Mouse (Mus musculus): ENCODE measurements around the gene Cers5. TPM values are rescaled to one million over a fixed set of nuclear protein-coding genes. Genes with fewer than 3 reads are reported as not detected.
"Not testable (repeated sequence)": the region's sequence is repeated elsewhere in the genome, so short reads cannot be mapped to it uniquely, and the experiment has no call there.

Gene Cers5
- polyA plus RNA-seq, 1 experiment from 2014 or later = 30.6 TPM

DNA sequence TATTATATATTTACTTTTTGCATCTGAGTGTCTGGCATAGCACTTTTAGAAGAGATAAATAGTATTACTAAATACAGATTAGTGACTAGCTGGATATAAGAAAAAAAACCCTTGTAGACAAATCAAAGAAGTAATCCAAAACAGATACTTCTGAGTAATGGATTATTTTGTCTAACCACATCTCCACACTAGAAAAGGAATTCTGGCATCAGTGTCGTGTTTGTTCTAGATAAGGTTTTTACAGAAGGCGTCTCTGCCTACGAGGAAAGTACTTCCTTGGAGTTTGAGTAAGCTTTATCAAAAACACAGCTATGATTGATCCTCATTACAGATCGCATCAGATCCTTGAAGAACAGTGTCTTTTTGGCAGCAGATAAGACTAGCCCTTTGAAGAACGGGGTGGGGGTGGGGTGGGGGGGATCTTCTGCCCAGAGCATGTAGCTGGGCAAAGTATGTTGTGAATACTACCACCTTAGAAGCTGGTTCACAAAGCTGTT is 1.6 kb downstream of the Cers5 start:
- 37% methylated on average over 5 of the region's 5 CpGs for WGBS (ENCODE audit: missing documents)

DNA sequence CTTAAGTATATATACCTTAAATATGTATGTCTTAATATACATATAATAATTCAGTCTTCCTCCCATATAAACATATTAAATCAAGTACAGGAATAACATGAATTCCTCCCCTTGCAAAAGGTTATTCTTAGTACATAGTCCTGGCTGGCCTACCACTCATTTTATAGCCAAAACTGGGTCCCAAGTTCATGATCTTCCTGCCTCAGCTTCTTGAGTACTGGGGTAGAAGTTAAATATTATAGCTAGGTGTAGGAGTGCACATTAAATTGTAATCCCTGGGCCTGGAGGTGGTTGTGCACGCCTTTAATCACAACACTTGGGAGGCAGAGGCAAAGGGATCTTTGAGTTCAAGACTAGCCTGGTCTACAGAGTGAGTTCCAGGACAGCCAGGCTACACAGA is 3.9 kb downstream of the Cers5 start:
- no peak overlapping the region for H3K4me3 ChIP-seq (ENCODE audit: inconsistent target)
- H3K79me2 ChIP-seq (ENCODE audit: inconsistent target) = peaks cover 74% of the 10 kb centered on the region
- no peak overlapping the region for H3K27ac ChIP-seq
- WGBS (ENCODE audit: missing documents) = 89% methylated on average over 1 of the region's 1 CpGs
- no peaks in the 10 kb centered on the region for H3K36me3 ChIP-seq (ENCODE audit: inconsistent target)

More for the DNA sequence above, 1.6 kb downstream of the Cers5 start:
- H3K36me3 ChIP-seq (ENCODE audit: inconsistent target) = no peaks in the 10 kb centered on the region
- peaks cover 51% of the 10 kb centered on the region for H3K79me2 ChIP-seq (ENCODE audit: inconsistent target)
- peak overlapping the region; percentile 67 for H3K4me3 ChIP-seq (ENCODE audit: inconsistent target)
- H3K27ac ChIP-seq = peak overlapping the region; percentile 62; the same call in 1 of the 2 replicates

GRCm38 (mm10) chr15:99767467-99767866 is 5.2 kb downstream of the Cers5 start:
- peaks cover 87% of the 10 kb centered on the region for H3K79me2 ChIP-seq (ENCODE audit: inconsistent target)
- WGBS (ENCODE audit: missing documents) = 89% methylated on average over 4 of the region's 4 CpGs
- H3K36me3 ChIP-seq (ENCODE audit: inconsistent target) = no peaks in the 10 kb centered on the region

DNA sequence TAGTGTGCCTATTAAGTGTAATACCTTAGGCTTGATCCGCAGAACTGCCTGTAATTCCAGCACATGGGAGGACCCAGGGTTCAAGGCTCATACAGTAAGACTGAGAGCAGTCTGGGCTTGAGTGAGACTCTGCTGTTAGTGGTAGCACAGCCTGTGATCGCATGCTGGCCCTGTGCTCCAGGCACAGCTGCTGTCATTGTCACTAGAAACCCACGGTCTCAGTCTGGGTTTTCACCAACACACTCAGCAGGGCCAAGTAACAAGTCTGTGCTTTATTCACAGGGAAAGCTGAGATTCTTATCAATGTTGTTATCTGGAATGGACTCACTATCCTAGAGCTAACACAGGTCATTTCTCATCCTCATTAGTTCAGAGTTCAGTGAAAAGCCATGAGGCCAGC is 18.5 kb downstream of the Cers5 start:
- no peak overlapping the region for H3K27ac ChIP-seq
- peaks cover 73% of the 10 kb centered on the region for H3K79me2 ChIP-seq (ENCODE audit: inconsistent target)
- no peaks in the 10 kb centered on the region for H3K36me3 ChIP-seq (ENCODE audit: inconsistent target)
- H3K4me3 ChIP-seq (ENCODE audit: inconsistent target) = no peak overlapping the region
- 94% methylated on average over 3 of the region's 3 CpGs for WGBS (ENCODE audit: missing documents)

More at GRCm38 (mm10) chr15:99767467-99767866, 5.2 kb downstream of the Cers5 start:
- Histone ChIP-seq H3K27ac (no peak overlapping the region), H3K4me3 (ENCODE audit: inconsistent target) (no peak overlapping the region)

DNA sequence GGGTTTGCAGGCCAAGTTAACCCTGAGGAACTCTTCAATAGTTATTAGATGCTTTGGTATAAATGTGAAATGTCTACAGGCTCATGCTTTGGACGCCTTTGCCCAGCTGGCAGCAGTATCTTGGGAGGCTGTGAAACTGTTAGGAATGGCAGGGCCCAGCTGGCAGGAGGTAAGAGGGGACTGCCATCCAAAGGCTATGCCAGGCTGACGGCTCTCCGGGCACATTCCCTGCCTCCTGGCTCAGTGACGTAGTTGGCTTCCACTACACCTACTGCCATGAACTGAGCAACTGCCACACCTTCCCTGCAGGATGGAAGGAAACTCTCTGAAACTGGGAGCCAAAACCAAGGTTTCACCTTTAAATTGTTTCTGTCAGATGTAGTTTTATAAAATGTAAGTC is 32.5 kb downstream of the Cers5 start:
- 85% methylated on average over 4 of the region's 4 CpGs for WGBS (ENCODE audit: missing documents)
- Histone ChIP-seq H3K4me3 (ENCODE audit: inconsistent target) (no peak overlapping the region), H3K79me2 (ENCODE audit: inconsistent target) (no peaks in the 10 kb centered on the region), H3K27ac (no peak overlapping the region), H3K36me3 (ENCODE audit: inconsistent target) (peaks cover 41% of the 10 kb centered on the region)

DNA sequence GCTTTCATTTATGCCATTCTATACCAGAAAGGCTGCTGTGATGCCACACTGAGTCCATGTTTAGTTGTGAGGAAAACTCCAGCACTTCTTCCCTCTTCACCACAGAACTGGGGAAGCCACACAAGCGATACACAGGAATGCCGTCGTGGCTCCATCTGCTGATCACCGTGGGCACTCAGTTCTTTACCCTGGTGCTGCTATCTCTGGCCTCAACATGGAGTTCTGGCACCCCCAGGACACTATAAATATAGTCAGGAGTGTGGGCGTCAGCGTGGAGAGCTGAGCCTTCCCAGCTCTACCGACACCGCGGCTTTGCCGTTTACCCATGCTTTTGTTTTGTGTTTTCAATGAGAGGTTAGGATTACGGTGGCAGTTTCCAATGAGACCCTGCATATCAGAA is 36.0 kb downstream of the Cers5 start:
- Histone ChIP-seq H3K27ac (no peak overlapping the region), H3K4me3 (ENCODE audit: inconsistent target) (no peak overlapping the region), H3K36me3 (ENCODE audit: inconsistent target) (peaks cover 51% of the 10 kb centered on the region), H3K79me2 (ENCODE audit: inconsistent target) (no peaks in the 10 kb centered on the region)
- WGBS (ENCODE audit: missing documents) = 94% methylated on average over 11 of the region's 11 CpGs

GRCm38 (mm10) chr15:99735631-99736030 is 37.1 kb downstream of the Cers5 start:
- H3K4me3 ChIP-seq (ENCODE audit: inconsistent target) = no peak overlapping the region
- H3K27ac ChIP-seq = no peak overlapping the region
- 92% methylated on average over 2 of the region's 2 CpGs for WGBS (ENCODE audit: missing documents)
- peaks cover 40% of the 10 kb centered on the region for H3K36me3 ChIP-seq (ENCODE audit: inconsistent target)
- no peaks in the 10 kb centered on the region for H3K79me2 ChIP-seq (ENCODE audit: inconsistent target)

DNA sequence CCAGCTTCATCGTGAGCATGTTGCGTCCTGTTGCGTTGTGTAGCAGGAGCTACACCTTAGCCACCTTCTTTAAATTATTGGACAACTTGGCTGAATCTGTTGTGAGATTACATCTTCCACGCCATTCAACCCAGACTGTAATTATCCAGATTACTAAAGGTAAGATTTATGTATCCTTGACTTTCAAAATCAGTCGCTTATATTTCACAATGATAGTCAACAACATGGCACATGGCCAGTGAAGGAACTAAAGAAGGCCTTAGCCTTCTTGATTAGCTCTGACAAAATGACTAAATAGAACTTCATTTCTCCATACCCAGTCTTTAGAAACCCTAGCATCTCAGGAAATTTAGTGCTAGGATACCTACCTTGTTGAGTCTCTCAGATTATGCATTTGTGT is 39.5 kb downstream of the Cers5 start:
- Histone ChIP-seq H3K27ac (no peak overlapping the region), H3K36me3 (ENCODE audit: inconsistent target) (peaks cover 30% of the 10 kb centered on the region; the same call in 1 of the 2 replicates), H3K79me2 (ENCODE audit: inconsistent target) (peaks cover 8% of the 10 kb centered on the region; the same call in 1 of the 2 replicates), H3K4me3 (ENCODE audit: inconsistent target) (no peak overlapping the region)
- 86% methylated on average over 5 of the region's 5 CpGs for WGBS (ENCODE audit: missing documents)

GRCm38 (mm10) chr15:99731678-99732077 is 41.0 kb downstream of the Cers5 start:
- Histone ChIP-seq H3K36me3 (ENCODE audit: inconsistent target) (peaks cover 39% of the 10 kb centered on the region), H3K79me2 (ENCODE audit: inconsistent target) (peaks cover 23% of the 10 kb centered on the region), H3K27ac (no peak overlapping the region), H3K4me3 (ENCODE audit: inconsistent target) (no peak overlapping the region)
- WGBS (ENCODE audit: missing documents) = 93% methylated on average over 3 of the region's 3 CpGs

DNA sequence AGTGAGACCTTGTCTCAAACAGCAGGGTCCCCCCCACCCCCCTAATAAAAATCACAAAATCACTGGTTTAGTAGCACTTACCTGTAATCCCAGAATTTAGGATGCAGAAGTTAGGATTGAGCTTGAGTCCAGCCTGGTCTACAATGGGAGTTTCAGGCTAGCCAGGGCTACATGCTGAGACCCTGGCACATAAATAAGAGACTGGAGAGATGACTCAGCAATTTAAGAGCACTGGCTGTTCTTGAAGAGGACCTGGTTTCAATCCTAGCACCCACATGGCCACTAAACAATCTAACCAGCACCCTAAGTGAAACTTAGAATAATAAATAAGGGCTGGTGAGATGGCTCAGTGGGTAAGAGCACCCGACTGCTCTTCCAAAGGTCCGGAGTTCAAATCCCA is 41.5 kb downstream of the Cers5 start:
- no peak overlapping the region for H3K4me3 ChIP-seq (ENCODE audit: inconsistent target)
- no CpG with 5 or more reads among the region's 2 CpGs for WGBS (ENCODE audit: missing documents)
- no peak overlapping the region for H3K27ac ChIP-seq
- H3K36me3 ChIP-seq (ENCODE audit: inconsistent target) = peaks cover 39% of the 10 kb centered on the region
- H3K79me2 ChIP-seq (ENCODE audit: inconsistent target) = peaks cover 28% of the 10 kb centered on the region

DNA sequence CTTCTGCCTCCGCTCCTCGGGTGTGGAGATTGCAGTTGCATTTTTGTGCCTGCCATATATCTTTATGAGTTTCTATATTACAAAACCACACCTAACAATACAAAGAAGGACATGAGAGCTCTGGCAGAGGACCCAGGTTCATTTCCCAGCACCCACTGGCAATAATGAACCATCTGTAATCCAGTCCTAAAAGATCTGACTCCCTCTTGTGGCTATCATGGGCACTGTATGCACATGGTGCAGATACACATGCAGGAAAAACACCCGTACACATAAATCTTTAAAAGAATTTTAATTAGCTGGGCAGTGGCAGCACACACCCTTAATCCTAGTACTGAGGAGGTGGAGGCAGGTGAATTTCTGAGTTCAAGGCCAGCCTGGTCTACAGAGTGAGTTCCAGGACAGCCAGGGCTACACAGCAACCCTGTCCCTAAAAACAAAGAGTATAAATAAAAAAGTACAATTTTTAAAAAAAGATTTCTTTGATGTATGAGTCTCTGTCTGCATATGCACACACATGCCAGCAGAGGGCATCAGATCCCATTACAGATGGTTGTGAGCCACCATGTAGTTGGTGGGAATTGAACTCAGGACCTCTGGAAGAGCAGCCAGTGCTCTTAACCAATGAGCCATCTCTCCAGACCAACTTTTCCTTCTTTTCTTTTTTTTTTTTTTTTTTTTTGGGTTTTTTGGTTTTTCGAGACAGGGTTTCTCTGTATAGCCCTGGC is 43.5 kb downstream of the Cers5 start:
- Histone ChIP-seq H3K27ac (no peak overlapping the region), H3K36me3 (ENCODE audit: inconsistent target) (peaks cover 25% of the 10 kb centered on the region), H3K79me2 (ENCODE audit: inconsistent target) (peaks cover 32% of the 10 kb centered on the region), H3K4me3 (ENCODE audit: inconsistent target) (no peak overlapping the region)
- 90% methylated on average over 3 of the region's 4 CpGs for WGBS (ENCODE audit: missing documents)

GRCm38 (mm10) chr15:99728211-99728610 is 44.5 kb downstream of the Cers5 start:
- Histone ChIP-seq H3K4me3 (ENCODE audit: inconsistent target) (no peak overlapping the region), H3K27ac (no peak overlapping the region), H3K36me3 (ENCODE audit: inconsistent target) (peaks cover 24% of the 10 kb centered on the region), H3K79me2 (ENCODE audit: inconsistent target) (peaks cover 32% of the 10 kb centered on the region)
- 94% methylated on average over 5 of the region's 5 CpGs for WGBS (ENCODE audit: missing documents)

DNA sequence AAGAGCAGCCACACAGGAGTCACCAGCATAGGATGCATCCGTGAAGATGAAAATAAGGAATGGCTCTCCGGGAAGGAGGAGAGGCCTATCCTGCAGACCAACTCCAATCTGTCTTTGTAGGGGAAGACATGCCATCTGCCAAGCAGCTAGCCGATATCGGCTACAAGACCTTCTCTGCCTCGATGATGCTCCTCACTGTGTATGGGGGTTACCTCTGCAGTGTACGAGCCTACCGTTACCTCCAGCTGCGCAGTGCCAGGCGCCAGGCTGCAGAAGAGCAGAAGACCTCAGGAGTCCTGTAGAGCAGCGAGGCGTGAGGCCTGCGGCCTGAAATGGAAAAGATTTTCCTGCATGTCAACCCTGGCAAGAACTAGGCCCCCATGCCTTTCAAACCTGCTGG is 45.2 kb downstream of the Cers5 start:
- Histone ChIP-seq H3K79me2 (ENCODE audit: inconsistent target) (peaks cover 32% of the 10 kb centered on the region), H3K4me3 (ENCODE audit: inconsistent target) (no peak overlapping the region), H3K27ac (no peak overlapping the region), H3K36me3 (ENCODE audit: inconsistent target) (peaks cover 20% of the 10 kb centered on the region)
- 96% methylated on average over 12 of the region's 12 CpGs for WGBS (ENCODE audit: missing documents)

DNA sequence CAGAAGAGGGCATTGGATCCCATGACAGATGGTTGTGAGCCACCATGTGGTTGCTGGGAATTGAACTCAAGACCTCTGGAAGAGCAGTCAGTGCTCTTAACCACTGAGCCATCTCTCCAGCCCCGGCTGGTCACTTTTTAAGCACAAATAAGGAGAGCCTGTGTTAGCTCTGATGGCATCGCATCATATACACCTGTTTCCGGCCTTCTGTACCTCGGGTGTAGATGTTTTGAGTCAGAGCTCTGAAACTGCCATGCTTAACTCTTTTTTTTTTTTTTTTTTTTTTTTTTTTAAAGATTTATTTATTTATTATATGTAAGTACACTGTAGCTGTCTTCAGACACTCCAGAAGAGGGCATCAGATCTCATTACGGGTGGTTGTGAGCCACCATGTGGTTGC is 45.6 kb downstream of the Cers5 start:
- H3K4me3 ChIP-seq (ENCODE audit: inconsistent target); H3K27ac ChIP-seq: not testable (repeated sequence)
- Histone ChIP-seq H3K79me2 (ENCODE audit: inconsistent target) (peaks cover 32% of the 10 kb centered on the region), H3K36me3 (ENCODE audit: inconsistent target) (peaks cover 20% of the 10 kb centered on the region)
- 100% methylated on average over 2 of the region's 5 CpGs for WGBS (ENCODE audit: missing documents)

DNA sequence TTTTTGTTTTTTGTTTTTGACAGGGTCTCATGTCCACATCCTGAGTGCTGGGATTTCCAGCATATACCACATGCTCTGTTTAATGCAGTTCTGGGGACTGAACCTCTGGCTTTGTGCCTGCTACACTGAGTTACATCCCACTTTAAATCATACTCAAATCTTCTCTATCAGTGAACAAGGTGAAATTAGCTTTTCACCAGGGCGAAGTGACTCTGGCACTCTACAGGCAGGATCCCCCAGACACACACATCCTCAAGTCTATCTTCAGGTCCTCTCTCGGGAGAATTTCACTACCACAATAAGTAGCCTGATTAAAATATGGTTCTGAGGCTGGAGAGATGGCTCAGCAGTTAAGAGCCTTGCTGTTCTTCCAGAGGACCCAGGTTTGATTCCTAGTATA is 46.1 kb downstream of the Cers5 start:
- Histone ChIP-seq H3K79me2 (ENCODE audit: inconsistent target) (peaks cover 32% of the 10 kb centered on the region), H3K4me3 (ENCODE audit: inconsistent target) (peak overlapping the region; percentile 75), H3K27ac (0 out of 2 replicates have a peak overlapping the region, but pooled peaks have one; percentile 25), H3K36me3 (ENCODE audit: inconsistent target) (peaks cover 20% of the 10 kb centered on the region)
- WGBS (ENCODE audit: missing documents) = 77% methylated on average over 2 of the region's 2 CpGs

All from macrophage (primary cell).